Mouse (Mus musculus) CH12.LX (cell line): ENCODE measurements around the gene Polr2b. TPM values are rescaled to one million over a fixed set of nuclear protein-coding genes. Genes with fewer than 3 reads are reported as not detected.

Experiments
- DNase-seq: peaks from one replicate; pipeline ENCODE4 v3.0.0-alpha.2; 2013; ENCODE audit errors: extremely low read depth
- H3K27ac ChIP-seq: 2 replicates; pipeline ENCODE4 v1.5.1; 2012; ENCODE audit warnings: low read depth, mild to moderate bottlenecking, control low read depth, moderate library complexity; ENCODE audit not compliant: insufficient read depth
- H3K27me3 ChIP-seq: replicated peaks from 2 replicates; pipeline ENCODE3; 2012; ENCODE audit warnings: inconsistent platforms
- H3K36me3 ChIP-seq, 2 experiments: replicated peaks in 1 of 2; 2 replicates each; pipeline versions ENCODE3 to v1.6.1; 2012; ENCODE audit warnings: inconsistent platforms in 1 of 2, low read length in 1 of 2, mild to moderate bottlenecking in 1 of 2, mixed read lengths in 1 of 2, moderate library complexity in 1 of 2; ENCODE audit not compliant: control insufficient read depth in 1 of 2, insufficient read depth in 1 of 2
- H3K4me1 ChIP-seq, 2 experiments: 2 replicates each; pipeline ENCODE4 v1.6.1; 2012; ENCODE audit warnings: inconsistent platforms in 1 of 2, moderate library complexity in 1 of 2; ENCODE audit not compliant: insufficient read depth in 2 of 2, control insufficient read depth in 1 of 2
- H3K4me2 ChIP-seq: 2 replicates; pipeline ENCODE4 v1.6.1; 2012; ENCODE audit warnings: low read depth, mild to moderate bottlenecking, control low read depth; ENCODE audit not compliant: poor library complexity, insufficient read depth, severe bottlenecking
- H3K4me3 ChIP-seq, 3 experiments: fragments of 150-350 bp in 1 of 3; sonication (generic) in 1 of 3; replicated peaks in 1 of 3; 2 replicates each; pipeline versions ENCODE3 to v1.5.1; 2011 to 2012; ENCODE audit warnings: low read depth in 2 of 3, low read length in 2 of 3, mild to moderate bottlenecking in 2 of 3, moderate library complexity in 2 of 3, control low read depth in 1 of 3, improper control_type of control experiment in 1 of 3, inconsistent platforms in 1 of 3, mixed read lengths in 1 of 3; ENCODE audit not compliant: poor library complexity in 1 of 3
- H3K79me2 ChIP-seq: replicated peaks from 2 replicates; pipeline ENCODE4 v1.6.1; 2012; ENCODE audit warnings: mild to moderate bottlenecking, moderate library complexity; ENCODE audit not compliant: control insufficient read depth, poor library complexity, insufficient read depth, severe bottlenecking; ENCODE audit errors: extremely low read depth
- H3K9ac ChIP-seq: 2 replicates; pipeline ENCODE4 v1.6.1; 2012; ENCODE audit warnings: low read depth, mild to moderate bottlenecking, control low read depth, moderate library complexity; ENCODE audit not compliant: insufficient read depth
- H3K9me3 ChIP-seq: replicated peaks from 2 replicates; pipeline ENCODE3; 2012; ENCODE audit warnings: low read length, inconsistent platforms, mixed read lengths
- CHD1 ChIP-seq: IDR thresholded peaks from 2 replicates; pipeline ENCODE4 v1.6.1; 2012; ENCODE audit warnings: low read depth, low read length, improper control_type of control experiment, inconsistent platforms
- CTCF ChIP-seq, 2 experiments: IDR thresholded peaks in 1 of 2; conservative IDR thresholded peaks in 1 of 2; 2 replicates each; pipeline ENCODE4 v1.5.1; 2011 to 2012; ENCODE audit warnings: low read depth in 2 of 2, low read length in 2 of 2, improper control_type of control experiment in 1 of 2, inconsistent platforms in 1 of 2, mild to moderate bottlenecking in 1 of 2, moderate library complexity in 1 of 2
- EP300 ChIP-seq: IDR thresholded peaks from 2 replicates; pipeline ENCODE4 v1.6.1; 2011; ENCODE audit warnings: low read length, improper control_type of control experiment
- ETS1 ChIP-seq: conservative IDR thresholded peaks from 2 replicates; pipeline ENCODE4 v1.6.1; 2012; ENCODE audit warnings: low read depth, mild to moderate bottlenecking, inconsistent platforms, low read length, improper control_type of control experiment, moderate library complexity
- JUND ChIP-seq: conservative IDR thresholded peaks from 2 replicates; pipeline ENCODE4 v1.6.1; 2011; ENCODE audit warnings: low read depth, low read length, improper control_type of control experiment
- MEF2A ChIP-seq: IDR thresholded peaks from 2 replicates; pipeline ENCODE4 v1.6.1; 2014; ENCODE audit warnings: low read depth, mild to moderate bottlenecking, inconsistent platforms, low read length, improper control_type of control experiment, borderline replicate concordance
- MXI1 ChIP-seq: IDR thresholded peaks from 2 replicates; pipeline ENCODE4 v1.6.1; 2011; ENCODE audit warnings: mild to moderate bottlenecking, low read depth, low read length, improper control_type of control experiment
- NELFE ChIP-seq: IDR thresholded peaks from 2 replicates; pipeline ENCODE4 v1.6.1; 2011; ENCODE audit warnings: low read depth, low read length, improper control_type of control experiment
- NRF1 ChIP-seq: IDR thresholded peaks from 2 replicates; pipeline ENCODE4 v1.6.1; 2014; ENCODE audit warnings: low read depth, mild to moderate bottlenecking, inconsistent platforms, low read length, improper control_type of control experiment, moderate library complexity
- PAX5 ChIP-seq: IDR thresholded peaks from 2 replicates; pipeline ENCODE4 v1.6.1; 2012; ENCODE audit warnings: low read length, inconsistent platforms, mixed read lengths
- POLR2A ChIP-seq: IDR thresholded peaks from 2 replicates; pipeline ENCODE4 v1.6.1; 2011; ENCODE audit warnings: low read depth, mild to moderate bottlenecking, improper control_type of control experiment, low read length
- POLR2AphosphoS2 ChIP-seq: IDR thresholded peaks from 2 replicates; pipeline ENCODE4 v1.6.1; 2011; ENCODE audit warnings: low read depth, low read length, improper control_type of control experiment
- RAD21 ChIP-seq: IDR thresholded peaks from 2 replicates; pipeline ENCODE4 v1.6.1; 2011; ENCODE audit warnings: low read depth, mild to moderate bottlenecking, low read length, improper control_type of control experiment, moderate library complexity
- SMC3 ChIP-seq: IDR thresholded peaks from 2 replicates; pipeline ENCODE4 v1.6.1; 2011; ENCODE audit warnings: low read depth, low read length, improper control_type of control experiment
- TBP ChIP-seq: conservative IDR thresholded peaks from 2 replicates; pipeline ENCODE4 v1.6.1; 2011; ENCODE audit warnings: low read depth, low read length, improper control_type of control experiment
- TCF12 ChIP-seq: IDR thresholded peaks from 2 replicates; pipeline ENCODE4 v1.6.1; 2014; ENCODE audit warnings: low read depth, mild to moderate bottlenecking, inconsistent platforms, low read length, improper control_type of control experiment
- ZC3H11A ChIP-seq: IDR thresholded peaks from 2 replicates; pipeline ENCODE4 v1.6.1; 2012; ENCODE audit warnings: low read depth, mild to moderate bottlenecking, inconsistent platforms, low read length, improper control_type of control experiment
- ZMIZ1 ChIP-seq: IDR thresholded peaks from 2 replicates; pipeline ENCODE4 v1.6.1; 2012; ENCODE audit warnings: low read depth, mild to moderate bottlenecking, inconsistent platforms, low read length, improper control_type of control experiment
- ZNF384 ChIP-seq: IDR thresholded peaks from 2 replicates; pipeline ENCODE4 v1.6.1; 2012; ENCODE audit warnings: low read depth, low read length, improper control_type of control experiment, inconsistent platforms
- dilution Hi-C: fragments of 300-500 bp; cut with MboI; formaldehyde crosslinking; loops from 2 replicates; pipeline ENCODE4 v1.14.3; 2020; ENCODE audit warnings: low sequenced_read_pairs; ENCODE audit not compliant: extremely low pct_unique_long_range_greater_than_20kb, extremely low pct_ligation_motif_present
- in situ Hi-C: fragments of 300-500 bp; cut with MboI; formaldehyde crosslinking; loops from 3 replicates; pipeline ENCODE4 v1.14.3; 2019; ENCODE audit warnings: low sequenced_read_pairs, low pct_ligation_motif_present, low pct_unique_long_range_greater_than_20kb, mixed read lengths
- polyA plus RNA-seq: library from polyadenylated mRNA; unstranded; fragments of >175 nt; gene quantifications from 2 replicates; pipeline ENCODE4 v1.2.1, GENCODE M21; 2012; ENCODE audit warnings: low read depth; ENCODE audit not compliant: insufficient read length
- total RNA-seq, 2 experiments: library from RNA; depleted of rRNA; stranded (reverse); fragments of 300-350 nt in 1 of 2; fragments of >200 nt in 1 of 2; gene quantifications; 2 replicates each; pipeline ENCODE4 v1.2.3; 2012 to 2014

Polr2b gene
- total and polyA plus RNA-seq, 3 experiments = 88.0 to 133 (median 119) TPM

GRCm38 (mm10) chr5:77267441-77267840 is 42.5 kb upstream of the Polr2b start:
- dilution Hi-C loops = no loop called here
- H3K36me3 ChIP-seq = peaks cover 28 to 42% of the 10 kb centered on the region in 2 experiments
- H3K27ac ChIP-seq = no peak overlapping the region
- H3K79me2 ChIP-seq = peaks cover 56% of the 10 kb centered on the region
- H3K27me3 ChIP-seq = no peaks in the 10 kb centered on the region
- H3K4me2 ChIP-seq = peak overlapping the region; percentile 71
- in situ Hi-C loops = no loop called here
- peaks cover 3 to 43% of the 10 kb centered on the region in 2 experiments for H3K4me1 ChIP-seq
- H3K9ac ChIP-seq = peak overlapping the region; percentile 79
- no peak for TF ChIP-seq JUND
- peak; percentile 68; the same call in 1 of the 2 replicates for TF ChIP-seq ZNF384
- H3K4me3 ChIP-seq = peak overlapping the region in 2 of 3 experiments; percentile 68 to 71
- DNase-seq = no peak
- peaks cover 18% of the 10 kb centered on the region for H3K9me3 ChIP-seq

DNA sequence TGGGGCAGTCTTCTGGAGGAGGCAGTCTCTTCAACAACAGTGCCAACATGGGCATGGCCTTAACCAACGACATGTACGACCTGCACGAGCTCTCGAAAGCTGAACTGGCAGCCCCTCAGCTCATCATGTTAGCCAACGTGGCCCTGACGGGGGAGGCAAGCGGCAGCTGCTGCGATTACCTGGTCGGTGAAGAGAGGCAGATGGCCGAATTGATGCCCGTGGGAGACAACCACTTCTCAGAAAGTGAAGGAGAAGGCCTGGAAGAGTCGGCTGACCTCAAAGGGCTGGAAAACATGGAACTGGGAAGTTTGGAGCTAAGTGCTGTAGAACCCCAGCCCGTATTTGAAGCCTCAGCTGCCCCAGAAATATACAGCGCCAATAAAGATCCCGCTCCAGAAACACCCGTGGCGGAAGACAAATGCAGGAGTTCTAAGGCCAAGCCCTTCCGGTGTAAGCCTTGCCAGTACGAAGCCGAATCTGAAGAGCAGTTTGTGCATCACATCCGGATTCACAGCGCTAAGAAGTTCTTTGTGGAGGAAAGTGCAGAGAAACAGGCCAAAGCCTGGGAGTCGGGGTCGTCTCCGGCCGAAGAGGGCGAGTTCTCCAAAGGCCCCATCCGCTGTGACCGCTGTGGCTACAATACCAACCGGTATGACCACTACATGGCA is 41.9 kb upstream of the Polr2b start:
- H3K4me1 ChIP-seq = peaks cover 3 to 48% of the 10 kb centered on the region in 2 experiments
- H3K4me3 ChIP-seq = peak overlapping the region in 2 of 3 experiments; percentile 3 to 18
- H3K27me3 ChIP-seq = no peaks in the 10 kb centered on the region

DNA sequence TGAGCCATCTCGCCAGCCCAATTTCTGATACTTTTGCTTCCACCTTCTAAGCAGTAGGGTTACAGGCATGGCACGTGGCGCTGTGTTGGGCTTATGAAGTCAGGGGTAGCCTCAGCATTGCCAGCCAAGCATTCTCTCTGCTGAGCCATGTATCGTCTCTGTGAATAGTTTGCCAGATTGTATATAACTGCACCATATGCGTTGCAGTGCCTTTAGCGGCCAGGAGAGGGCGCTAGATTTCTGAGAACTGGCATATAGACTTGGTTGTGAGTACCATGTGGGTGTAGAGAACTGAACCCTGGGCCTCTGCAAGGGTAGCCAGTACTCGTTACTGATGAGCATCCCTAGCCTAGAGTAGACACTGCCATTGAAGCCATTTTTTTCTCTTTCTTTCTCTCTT is 40.5 kb upstream of the Polr2b start:
- dilution Hi-C loops (no loop called here), in situ Hi-C loops (no loop called here)
- Histone ChIP-seq H3K9ac (no peak overlapping the region), H3K4me2 (0 out of 2 replicates have a peak overlapping the region, but pooled peaks have one; percentile 45), H3K27ac (no peak overlapping the region), H3K9me3 (peaks cover 15% of the 10 kb centered on the region), H3K4me1 (peaks cover 7 to 61% of the 10 kb centered on the region in 2 experiments), H3K4me3 (no peak overlapping the region), H3K79me2 (peaks cover 75% of the 10 kb centered on the region), H3K36me3 (peaks cover 35 to 52% of the 10 kb centered on the region in 2 experiments), H3K27me3 (no peaks in the 10 kb centered on the region)
- TF ChIP-seq SMC3 (0 out of 2 replicates have a peak, but pooled peaks have one; percentile 7), NELFE (no peak), RAD21 (no peak), POLR2A (no peak), ZMIZ1 (no peak), PAX5 (no peak), MEF2A (no peak), TBP (no peak), MXI1 (no peak), ZC3H11A (no peak), NRF1 (no peak), CTCF (conservative IDR thresholded peaks at IDR 0.05 in 1 of 2, IDR thresholded peaks at IDR 0.05 in 1 of 2; ENCODE audit: low read depth in 2 of 2, low read length in 2 of 2) (peak; percentile 33 to 47; a peak in 3 of 4 replicates), ETS1 (no peak), CHD1 (no peak), POLR2AphosphoS2 (no peak), EP300 (no peak), TCF12 (no peak)
- DNase-seq = no peak

More for the DNA sequence above, 41.9 kb upstream of the Polr2b start:
- H3K36me3 ChIP-seq = peaks cover 28 to 42% of the 10 kb centered on the region in 2 experiments
- dilution Hi-C loops (no loop called here), in situ Hi-C loops (no loop called here)
- no peak overlapping the region for H3K27ac ChIP-seq
- peaks cover 18% of the 10 kb centered on the region for H3K9me3 ChIP-seq
- H3K9ac ChIP-seq = no peak overlapping the region; the same call in 1 of the 2 replicates
- peak overlapping the region; percentile 71 for H3K4me2 ChIP-seq
- DNase-seq = no peak
- H3K79me2 ChIP-seq = peaks cover 62% of the 10 kb centered on the region
- no peak for TF ChIP-seq ETS1
